Mouse (Mus musculus) gonadal fat pad, adult 2 months (tissue): ENCODE data around the gene Nipsnap3b. TPM values are rescaled to one million over a fixed set of nuclear protein-coding genes. Genes with fewer than 3 reads are reported as not detected.
A peak's percentile ranks its signal among the peaks of the same experiment; 100 is the strongest.

Source experiments
- DNase-seq: peaks from one replicate; pipeline ENCODE4 v3.0.0-alpha.2; 2012; ENCODE audit warnings: low read depth
- polyA plus RNA-seq: library from polyadenylated mRNA; depleted of rRNA; stranded (reverse); fragments of >200 nt; gene quantifications from 2 replicates; pipeline ENCODE4 v1.2.3, GENCODE M21; 2012; rRNA removed

Nipsnap3b gene
- polyA plus RNA-seq = 53.8 and 55.9 TPM in 2 replicates

- peak; percentile 27 for DNase-seq
These were observed at the start of gene Nipsnap3b for GRCm38 (mm10) chr4:53011732-53012361. Gene Nipsnap3b (plus strand): TSS chr4:53011880.

DNA sequence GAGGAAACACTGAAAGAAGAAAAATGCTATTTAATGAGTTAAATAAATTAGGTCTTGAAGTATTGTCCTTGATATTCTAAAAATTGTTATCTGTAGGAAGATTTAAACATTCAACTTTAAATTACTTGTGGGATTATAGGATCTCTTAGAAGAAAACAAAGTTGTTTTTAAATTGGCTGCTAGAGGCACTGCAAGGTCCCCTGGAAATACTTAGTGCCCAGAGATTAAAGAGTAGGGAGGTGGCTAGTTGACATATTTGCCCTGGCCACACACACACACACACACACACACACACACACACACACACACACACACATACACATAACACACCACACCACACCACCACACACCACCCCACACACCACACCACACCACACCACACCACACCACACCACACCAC, 47.4 kb upstream of the Nipsnap3b start, which contains the start of gene Olfr270:
TSS of gene Olfr270 (plus strand) at position 301 of the 400 bp plus-strand sequence.
- DNase-seq = no peak

- DNase-seq = no peak
These were observed 26.5 kb upstream of the Nipsnap3b start for GRCm38 (mm10) chr4:52985216-52985615.

DNA sequence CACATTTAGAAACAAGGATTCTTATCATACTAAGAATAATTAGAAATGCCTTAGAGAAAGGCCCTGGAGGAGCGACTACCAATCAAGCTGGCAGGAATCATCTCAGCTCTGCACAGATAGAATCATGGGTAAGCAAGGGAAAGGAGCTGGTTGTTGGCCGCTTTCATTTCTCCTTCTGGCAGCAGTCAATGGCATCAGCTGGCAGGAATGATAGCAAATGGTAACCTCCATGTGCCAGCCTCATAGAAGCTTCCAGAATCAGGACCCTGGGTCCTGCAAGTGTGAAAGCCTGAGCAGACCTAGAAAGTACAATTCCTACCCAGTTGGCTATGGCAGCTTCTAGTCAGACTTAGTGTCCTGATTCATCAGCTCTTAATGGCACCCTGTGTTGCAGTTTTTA, 25.4 kb upstream of the Nipsnap3b start:
- DNase-seq = no peak

GRCm38 (mm10) chr4:52989248-52989647, 22.4 kb upstream of the Nipsnap3b start, which contains the start of gene Nipsnap3a:
Gene Nipsnap3a (plus strand): TSS chr4:52989272.
- no peak for DNase-seq

DNA sequence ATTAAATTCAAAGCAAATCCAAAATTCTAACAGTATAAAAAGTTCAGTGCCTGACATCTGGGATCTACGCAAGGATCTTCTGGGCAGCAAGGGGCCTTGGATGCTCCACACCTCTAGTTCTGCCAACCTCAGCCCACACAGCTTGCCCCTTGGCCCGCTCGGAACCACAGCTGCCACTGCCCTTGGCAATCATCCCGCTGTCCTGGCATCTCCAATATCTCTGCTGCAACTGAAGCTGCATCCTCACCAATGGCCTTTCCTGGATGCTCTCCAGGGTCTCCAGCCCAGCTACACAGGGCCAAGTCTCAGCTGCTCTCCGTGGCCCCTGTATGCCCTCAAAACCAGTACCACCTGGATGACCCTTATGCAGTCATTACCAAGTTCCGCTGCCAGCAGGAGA, 12.2 kb upstream of the Nipsnap3b start:
- DNase-seq = no peak

GRCm38 (mm10) chr4:53000154-53000553, 11.5 kb upstream of the Nipsnap3b start:
- no peak for DNase-seq

DNA sequence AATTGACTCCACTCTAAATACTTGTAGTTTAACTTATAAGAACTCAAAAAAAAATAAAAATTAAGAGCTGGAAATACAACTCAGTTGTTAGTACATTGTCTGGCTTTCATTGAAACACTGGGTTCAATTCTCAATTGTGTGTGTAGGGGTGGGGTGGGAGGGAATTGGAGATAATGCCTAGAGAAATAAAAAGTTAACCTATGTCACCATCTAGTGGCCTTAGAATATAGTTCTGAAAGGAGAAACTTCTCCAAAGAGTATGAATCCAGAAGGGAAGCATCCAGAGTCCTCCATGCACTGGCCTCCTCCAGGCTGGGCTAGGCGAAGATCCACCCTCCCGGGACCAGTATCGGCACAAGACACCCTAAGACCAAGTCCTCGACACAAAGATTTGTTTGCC, 2.5 kb upstream of the Nipsnap3b start:
- DNase-seq = no peak

- no peak for DNase-seq
These were observed 1.8 kb upstream of the Nipsnap3b start for GRCm38 (mm10) chr4:53009871-53010270.

DNA sequence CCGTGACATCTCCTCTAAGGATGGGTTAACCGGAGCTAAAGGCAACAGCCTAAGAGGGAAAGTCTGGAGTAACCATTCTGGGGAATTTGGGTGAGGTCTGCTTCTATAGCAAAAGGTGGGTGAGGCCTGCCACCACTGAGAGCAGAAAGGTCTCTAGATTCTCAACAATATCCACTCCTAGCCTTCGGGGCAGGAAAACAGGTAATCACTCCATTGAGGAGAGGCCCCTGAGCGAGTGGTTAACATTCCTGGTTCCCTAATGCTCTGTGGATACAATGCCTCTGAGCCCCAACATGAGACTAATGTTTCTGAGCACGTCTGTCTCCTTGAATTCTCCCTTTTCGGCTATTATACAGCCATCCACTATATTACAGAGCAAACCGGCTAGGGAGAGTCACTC, 2.7 kb downstream of the Nipsnap3b start:
- no peak for DNase-seq

DNA sequence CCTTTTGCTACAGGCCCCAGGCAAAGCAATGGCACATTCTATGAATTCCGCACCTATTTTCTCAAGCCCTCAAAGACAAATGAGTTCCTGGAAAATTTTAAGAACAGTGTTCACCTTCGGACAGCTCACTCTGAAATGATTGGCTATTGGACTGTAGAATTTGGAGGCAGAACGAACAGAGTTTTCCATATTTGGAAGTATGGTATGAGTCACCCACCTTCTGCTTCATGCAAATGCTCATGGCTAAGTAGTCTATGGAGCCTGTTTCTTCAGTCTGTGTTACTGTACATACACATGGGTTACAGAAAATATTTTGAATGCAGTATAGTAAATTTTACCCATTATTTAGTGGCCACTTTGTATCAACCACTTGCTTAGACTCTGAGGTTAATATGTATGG, 3.3 kb downstream of the Nipsnap3b start:
- no peak for DNase-seq

- DNase-seq = no peak
These were observed 6.7 kb downstream of the Nipsnap3b start for GRCm38 (mm10) chr4:53018392-53018791.

DNA sequence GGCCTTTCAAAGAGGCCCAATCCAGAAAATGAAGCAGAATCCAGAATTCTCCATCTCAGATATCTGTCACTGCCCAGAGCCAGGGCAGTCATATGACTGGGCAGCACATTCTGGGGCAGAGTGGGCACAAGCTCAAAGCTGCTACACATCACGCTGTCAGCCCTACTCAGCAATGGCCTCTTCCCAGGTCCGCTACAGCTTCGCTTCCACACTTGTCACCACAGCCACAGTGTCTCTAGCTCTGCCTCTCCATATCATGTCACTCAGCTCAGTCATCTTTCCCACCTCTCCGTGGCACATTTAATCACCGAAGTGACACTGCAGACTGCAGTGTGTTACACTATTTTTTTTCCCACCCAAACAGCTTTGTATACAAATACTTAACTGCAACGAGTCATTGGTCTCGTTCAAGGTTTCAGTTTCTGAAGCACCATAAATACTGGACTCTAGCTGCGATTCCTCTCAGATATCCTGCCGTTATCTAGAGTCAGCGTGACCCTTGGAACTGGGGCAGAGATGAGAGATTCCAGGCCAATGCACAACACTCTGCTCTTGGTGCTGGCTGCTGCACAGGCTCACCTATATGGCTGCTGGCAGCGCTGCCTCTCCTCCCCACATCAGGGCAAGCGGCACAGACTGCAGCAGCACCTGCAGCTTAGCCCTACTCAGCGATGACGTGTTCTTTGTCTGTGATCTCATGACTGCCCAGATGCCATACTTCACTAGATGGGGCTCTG, 11.7 kb downstream of the Nipsnap3b start:
- DNase-seq = no peak

- DNase-seq = no peak
These were observed 12.7 kb downstream of the Nipsnap3b start for GRCm38 (mm10) chr4:53024397-53024796.

- no peak for DNase-seq
These were observed 16.1 kb downstream of the Nipsnap3b start for GRCm38 (mm10) chr4:53027811-53028210.

- DNase-seq = no peak
These were observed 18.8 kb downstream of the Nipsnap3b start for GRCm38 (mm10) chr4:53030326-53030948.

- DNase-seq = no peak
These were observed 32.1 kb downstream of the Nipsnap3b start for GRCm38 (mm10) chr4:53043819-53044218.

GRCm38 (mm10) chr4:53045807-53046206, 34.1 kb downstream of the Nipsnap3b start:
- no peak for DNase-seq

DNA sequence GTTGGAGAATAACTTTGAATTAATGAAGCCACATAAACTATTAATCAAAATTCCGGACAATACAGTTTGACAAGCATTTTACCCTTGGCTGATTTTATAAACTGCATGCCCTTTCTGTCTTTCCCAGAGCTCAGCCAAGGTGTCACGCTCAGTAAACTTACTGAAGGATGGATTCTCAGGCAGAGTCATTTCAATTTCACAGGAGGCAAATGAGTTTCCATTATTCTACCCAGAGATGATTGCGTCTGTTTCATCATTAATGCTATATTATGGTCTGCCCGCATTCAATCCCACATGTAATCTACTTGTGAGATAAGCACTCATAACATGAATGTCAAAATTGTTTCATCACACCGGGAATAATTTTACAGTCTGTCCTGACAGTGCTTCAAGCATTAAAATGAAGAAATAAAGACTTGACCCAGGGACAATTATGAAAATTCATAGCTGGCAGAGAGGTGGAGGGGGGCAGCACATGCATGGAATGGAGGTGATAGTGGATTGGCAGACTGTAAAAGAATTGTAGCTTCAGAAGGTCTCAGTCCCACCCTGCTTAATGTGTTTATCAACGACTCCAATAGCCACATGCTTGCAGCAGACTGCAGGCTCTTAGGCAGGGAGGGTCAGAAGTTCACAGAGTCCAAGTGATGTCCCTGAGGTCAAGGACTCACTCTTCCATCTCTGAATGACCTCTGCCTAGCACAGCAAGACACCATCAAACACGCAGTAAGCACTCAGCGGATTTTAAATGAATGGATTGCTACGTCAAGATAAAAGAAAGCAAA, 34.8 kb downstream of the Nipsnap3b start:
- no peak for DNase-seq

DNA sequence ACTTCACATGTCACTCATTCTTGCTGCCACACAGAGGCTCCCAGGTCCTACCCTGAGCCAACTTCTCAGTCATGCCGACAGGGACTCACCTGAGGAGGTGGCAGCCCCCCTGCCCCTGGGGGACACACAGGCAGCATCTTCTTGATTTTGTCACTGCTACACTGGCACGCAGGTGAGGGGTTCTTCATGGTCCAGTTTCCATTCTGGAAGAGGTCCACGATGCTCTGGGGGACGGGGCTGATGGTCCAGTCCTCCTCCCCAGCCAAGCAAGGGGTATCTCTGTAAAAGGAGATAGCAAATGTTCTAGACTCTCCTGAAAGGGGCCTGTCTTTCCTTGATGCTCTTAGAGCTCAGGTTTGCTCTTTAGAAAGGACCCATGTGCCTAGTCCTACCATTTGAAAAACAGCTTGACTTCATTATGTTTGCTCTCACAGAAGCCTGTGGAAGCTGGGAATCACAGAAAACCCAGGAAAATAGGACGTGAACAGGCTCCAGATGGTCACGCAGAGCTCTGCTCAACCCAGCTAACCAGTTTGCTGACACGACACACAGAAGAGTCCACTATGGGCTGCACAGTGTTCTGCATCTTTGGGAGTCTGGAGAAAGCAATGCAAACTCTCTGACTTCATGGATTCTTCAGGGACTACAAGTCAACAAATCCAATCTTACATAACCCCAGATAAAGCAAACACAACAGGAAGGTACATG, 50.8 kb downstream of the Nipsnap3b start:
- DNase-seq = no peak
